8 mouse cellular contexts compared by ENCODE assay signal in the genomic region with DNA sequence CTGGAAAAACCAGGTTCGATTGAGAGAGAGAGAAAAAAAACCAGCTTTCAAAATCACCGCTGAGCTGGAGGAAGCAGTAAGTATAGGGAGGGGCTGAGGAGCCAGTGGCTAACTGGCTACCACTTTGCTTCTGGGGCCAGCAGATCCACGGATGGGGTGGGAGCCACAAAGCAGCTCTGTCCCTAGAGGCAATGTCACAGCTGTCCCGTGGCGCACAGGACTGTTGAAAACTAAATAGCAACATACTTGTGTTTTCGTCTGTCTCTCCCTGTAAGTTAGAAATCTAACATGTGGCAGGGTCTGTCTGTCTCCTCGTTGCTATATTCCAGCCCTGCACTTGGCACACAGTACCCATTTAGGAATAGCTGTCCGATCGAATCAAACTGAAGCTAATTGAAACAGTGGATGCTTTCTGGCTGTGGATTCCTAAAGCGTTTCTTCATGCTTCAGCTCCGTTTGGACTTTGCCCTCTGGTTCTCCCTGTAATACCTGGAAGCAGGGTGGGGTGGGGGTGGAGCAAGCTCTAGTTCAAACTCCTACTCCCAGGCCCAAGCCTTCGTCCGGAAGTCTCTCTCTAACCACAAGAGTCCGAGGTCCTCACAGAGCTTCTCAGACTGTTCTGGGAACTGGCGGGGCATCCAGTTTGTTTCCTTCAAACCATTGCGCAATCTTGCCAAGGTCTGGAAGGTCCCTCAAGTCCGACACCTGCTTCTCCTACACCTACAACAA. TPM values are rescaled to one million over a fixed set of nuclear protein-coding genes. Genes with fewer than 3 reads are reported as not detected.
DNase-seq lines count a peak whose midpoint lies in the region; ATAC-seq lines count a peak whose summit lies in the region.

No protein-coding gene starts in this region.

- H3K27me3 ChIP-seq in embryonic facial prominence, embryonic 13.5 days, result no peaks in the 10 kb centered on the region
- H3K27me3 ChIP-seq in hindbrain, embryonic 16.5 days (replicated peaks; ENCODE audit: control insufficient read depth, insufficient read depth, low read length), result no peaks in the 10 kb centered on the region
- no peaks in the 10 kb centered on the region for H3K27me3 ChIP-seq in liver, embryonic 13.5 days
- H3K27me3 ChIP-seq in stomach, embryonic 16.5 days (ENCODE audit: control insufficient read depth, insufficient read depth, low read length), result no peaks in the 10 kb centered on the region

- 0 out of 2 replicates have a peak overlapping the region, but pooled peaks have one; percentile 23 for H3K9ac ChIP-seq in embryonic facial prominence, embryonic 13.5 days
- H3K9ac ChIP-seq in hindbrain, embryonic 16.5 days (ENCODE audit: low read depth, low read length), result no peak overlapping the region
- peak overlapping the region; percentile 60 for H3K9ac ChIP-seq in liver, embryonic 13.5 days
- H3K9ac ChIP-seq in stomach, embryonic 16.5 days (ENCODE audit: low read length), result peak overlapping the region; percentile 49

- peak; percentile 31 to 39 for DNase-seq in cerebellum, postnatal 14 days
- DNase-seq in 3T3-L1 (ENCODE audit: low read depth, low spot score), result peak; percentile 45
- no peak for DNase-seq in liver, embryonic 13.5 days
- no peak for DNase-seq in cerebellum, postnatal 36 days

- no peaks in the 10 kb centered on the region for H3K36me3 ChIP-seq in embryonic facial prominence, embryonic 13.5 days
- no peaks in the 10 kb centered on the region for H3K36me3 ChIP-seq in hindbrain, embryonic 16.5 days (ENCODE audit: control insufficient read depth, insufficient read depth, low read length)
- no peaks in the 10 kb centered on the region for H3K36me3 ChIP-seq in liver, embryonic 13.5 days
- no peaks in the 10 kb centered on the region for H3K36me3 ChIP-seq in stomach, embryonic 16.5 days (ENCODE audit: control insufficient read depth, insufficient read depth, low read length)

- H3K9me3 ChIP-seq in embryonic facial prominence, embryonic 13.5 days, result no peaks in the 10 kb centered on the region
- H3K9me3 ChIP-seq in hindbrain, embryonic 16.5 days (ENCODE audit: control insufficient read depth, low read length), result no peaks in the 10 kb centered on the region
- H3K9me3 ChIP-seq in liver, embryonic 13.5 days (replicated peaks), result no peaks in the 10 kb centered on the region
- no peaks in the 10 kb centered on the region for H3K9me3 ChIP-seq in stomach, embryonic 16.5 days (replicated peaks; ENCODE audit: control insufficient read depth, low read length)

- peaks cover 30% of the 10 kb centered on the region for H3K4me1 ChIP-seq in embryonic facial prominence, embryonic 13.5 days
- H3K4me1 ChIP-seq in hindbrain, embryonic 16.5 days (ENCODE audit: control insufficient read depth, insufficient read depth, low read depth, low read length), result peaks cover 6% of the 10 kb centered on the region
- H3K4me1 ChIP-seq in liver, embryonic 13.5 days (replicated peaks), result peaks cover 52% of the 10 kb centered on the region
- peaks cover 46% of the 10 kb centered on the region for H3K4me1 ChIP-seq in stomach, embryonic 16.5 days (ENCODE audit: control insufficient read depth, insufficient read depth, low read length)

- WGBS in embryonic facial prominence, embryonic 13.5 days, result 25% methylated on average over 17 of the region's 17 CpGs
- 55% methylated on average over 17 of the region's 17 CpGs for WGBS in hindbrain, embryonic 16.5 days
- 19% methylated on average over 17 of the region's 17 CpGs for WGBS in liver, embryonic 13.5 days (ENCODE audit: insufficient replicate concordance)
- 19% methylated on average over 17 of the region's 17 CpGs for whole genome bisulfite sequencing in stomach, embryonic 16.5 days

- H3K4me2 ChIP-seq in embryonic facial prominence, embryonic 13.5 days, result peak overlapping the region; percentile 49
- H3K4me2 ChIP-seq in hindbrain, embryonic 16.5 days (ENCODE audit: low read length), result peak overlapping the region; percentile 8; the same call in 1 of the 2 replicates
- peak overlapping the region; percentile 66 for H3K4me2 ChIP-seq in liver, embryonic 13.5 days
- H3K4me2 ChIP-seq in stomach, embryonic 16.5 days (ENCODE audit: low read depth, low read length), result peak overlapping the region; percentile 51

- no peak overlapping the region for H3K4me3 ChIP-seq in embryonic facial prominence, embryonic 13.5 days
- H3K4me3 ChIP-seq in hindbrain, embryonic 16.5 days (ENCODE audit: low read length), result no peak overlapping the region
- peak overlapping the region; percentile 36 for H3K4me3 ChIP-seq in liver, embryonic 13.5 days (replicated peaks)
- peak overlapping the region; percentile 30 for H3K4me3 ChIP-seq in stomach, embryonic 16.5 days (replicated peaks; ENCODE audit: low read length)

- peak overlapping the region; percentile 88 for H3K27ac ChIP-seq in embryonic facial prominence, embryonic 13.5 days
- H3K27ac ChIP-seq in hindbrain, embryonic 16.5 days (ENCODE audit: low read depth, low read length), result peak overlapping the region; percentile 59; the same call in 1 of the 2 replicates
- H3K27ac ChIP-seq in liver, embryonic 13.5 days, result peak overlapping the region; percentile 74
- H3K27ac ChIP-seq in stomach, embryonic 16.5 days (ENCODE audit: low read length), result peak overlapping the region; percentile 99

- no peak for ATAC-seq in cerebellum, adult (ENCODE audit: insufficient number of reproducible peaks, low FRiP score, low TSS enrichment)
- ATAC-seq in embryonic facial prominence, embryonic 13.5 days (ENCODE audit: insufficient number of reproducible peaks, insufficient read depth, low FRiP score, low TSS enrichment, low read depth), result 0 out of 2 replicates have a peak, but pooled peaks have one; percentile 52
- ATAC-seq in hindbrain, embryonic 16.5 days, result peak; percentile 63; the same call in 1 of the 2 replicates
- 0 out of 2 replicates have a peak, but pooled peaks have one; percentile 47 for ATAC-seq in liver, embryonic 13.5 days (ENCODE audit: low read depth)
- ATAC-seq in stomach, embryonic 16.5 days (ENCODE audit: insufficient read depth, low FRiP score), result peak; percentile 86

RNA-seq across cellular contexts. Expression of gene Klf3, which starts 58.4 kb away (rescaled TPM):
- polyA plus RNA-seq in embryonic facial prominence, embryonic 13.5 days (2015; fragmentation: Nextera tagmentation; extraction: Ambion mirVana), result 58.2 and 58.3 TPM in 2 replicates
- polyA plus RNA-seq in hindbrain, embryonic 16.5 days (2015; fragmentation: Nextera tagmentation; extraction: Ambion mirVana), result 23.7 and 23.8 TPM in 2 replicates
- 73.2 and 78.4 TPM in 2 replicates for polyA plus RNA-seq in liver, embryonic 13.5 days (2015; fragmentation: Nextera tagmentation; extraction: Ambion mirVana)
- polyA plus RNA-seq in stomach, embryonic 16.5 days (2015; fragmentation: Nextera tagmentation; extraction: Ambion mirVana), result 63.7 and 66.8 TPM in 2 replicates

Comparison
In these comparisons a context has a peak if more than half of its experiments do, and no peak if none do; other contexts are left out.
1. DNase-seq: peak in cerebellum, postnatal 14 days (2 of 2) and 3T3-L1 (single experiment); none in liver, embryonic 13.5 days (single experiment) and cerebellum, postnatal 36 days (0 of 2).
2. H3K4me2 ChIP-seq: peak in every context shown above with its lines; median percentile 66 in liver, embryonic 13.5 days; 51 in stomach, embryonic 16.5 days; 49 in embryonic facial prominence, embryonic 13.5 days; 8 in hindbrain, embryonic 16.5 days.
3. H3K4me3 ChIP-seq: peak in liver, embryonic 13.5 days (single experiment) and stomach, embryonic 16.5 days (single experiment); none in embryonic facial prominence, embryonic 13.5 days (single experiment) and hindbrain, embryonic 16.5 days (single experiment).
4. Peak in every context shown above with its lines, with median percentiles within 50 percentile points of each other: H3K27ac ChIP-seq.